Mouse (Mus musculus): Measurements from ENCODE around the gene Pglyrp1. TPM values are rescaled to one million over a fixed set of nuclear protein-coding genes. Genes with fewer than 3 reads are reported as not detected.
A peak's percentile ranks its signal among the peaks of the same experiment; 100 is the strongest.
"Not testable (repeated sequence)": the region's sequence is repeated elsewhere in the genome, so short reads cannot be mapped to it uniquely, and the experiment has no call there.

The Pglyrp1 gene
- 8.9 and 10.0 TPM in 2 replicates for polyA plus RNA-seq (2016; fragmentation: Nextera tagmentation; extraction: Ambion mirVana)

DNA sequence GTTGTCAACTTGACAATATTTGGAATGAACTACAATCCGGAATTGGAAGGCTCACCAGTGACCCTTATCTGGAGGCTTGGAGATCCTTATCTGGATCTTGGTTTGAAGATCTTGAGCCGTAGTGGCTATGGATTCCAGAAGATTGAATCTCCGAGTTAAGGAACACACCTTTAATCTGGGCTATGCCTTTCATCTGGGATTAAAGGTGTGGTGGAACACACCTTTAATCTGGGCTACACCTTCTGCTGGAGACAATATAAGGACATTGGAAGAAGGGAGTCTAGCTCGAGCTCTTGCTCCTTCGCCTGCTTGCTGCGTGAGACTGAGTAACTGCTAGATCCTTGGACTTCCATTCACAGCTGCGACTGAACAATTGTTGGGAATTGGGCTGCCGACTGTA lies at the start of gene Pglyrp1:
Pglyrp1 (plus strand) TSS at position 301 of the 400 bp plus-strand sequence.
- not testable (repeated sequence) for ATAC-seq; H3K4me2 ChIP-seq; H3K36me3 ChIP-seq; H3K9ac ChIP-seq; H3K27ac ChIP-seq; H3K4me1 ChIP-seq; H3K9me3 ChIP-seq (replicated peaks); H3K4me3 ChIP-seq
- WGBS (ENCODE audit: insufficient replicate concordance) = 100% methylated on average over 1 of the region's 8 CpGs
- peaks cover 15% of the 10 kb centered on the region; the same call in 1 of the 2 replicates for H3K27me3 ChIP-seq (replicated peaks)

- no peak for ATAC-seq
- Histone ChIP-seq H3K4me2 (no peak within 1 kb of the TSS), H3K9me3 (replicated peaks) (no peaks in the 10 kb centered on the region), H3K4me1 (no peaks in the 10 kb centered on the region), H3K4me3 (no peak within 1 kb of the TSS), H3K36me3 (no peaks in the 10 kb centered on the region), H3K9ac (no peak within 1 kb of the TSS), H3K27ac (no peak within 1 kb of the TSS), H3K27me3 (replicated peaks) (no peaks in the 10 kb centered on the region)
- 48% methylated on average over 3 of the region's 3 CpGs for WGBS (ENCODE audit: insufficient replicate concordance)
Observed at GRCm38 (mm10) chr7:18821507-18821906, 49.6 kb upstream of the Pglyrp1 start, which contains the start of gene Psg17. TSS of gene Psg17 (minus strand) at chr7:18821607.

- H3K27me3 ChIP-seq (replicated peaks) = no peaks in the 10 kb centered on the region
- 61% methylated on average over 26 of the region's 26 CpGs for WGBS (ENCODE audit: insufficient replicate concordance)
- no peak overlapping the region for H3K4me2 ChIP-seq
- H3K9ac ChIP-seq = no peak overlapping the region
- no peaks in the 10 kb centered on the region for H3K9me3 ChIP-seq (replicated peaks)
- no peak overlapping the region for H3K27ac ChIP-seq
- no peaks in the 10 kb centered on the region for H3K4me1 ChIP-seq
- peak; percentile 51 for ATAC-seq
- H3K36me3 ChIP-seq = no peaks in the 10 kb centered on the region
- H3K4me3 ChIP-seq = no peak overlapping the region
Observed at GRCm38 (mm10) chr7:18827792-18828546, 43.2 kb upstream of the Pglyrp1 start.

DNA sequence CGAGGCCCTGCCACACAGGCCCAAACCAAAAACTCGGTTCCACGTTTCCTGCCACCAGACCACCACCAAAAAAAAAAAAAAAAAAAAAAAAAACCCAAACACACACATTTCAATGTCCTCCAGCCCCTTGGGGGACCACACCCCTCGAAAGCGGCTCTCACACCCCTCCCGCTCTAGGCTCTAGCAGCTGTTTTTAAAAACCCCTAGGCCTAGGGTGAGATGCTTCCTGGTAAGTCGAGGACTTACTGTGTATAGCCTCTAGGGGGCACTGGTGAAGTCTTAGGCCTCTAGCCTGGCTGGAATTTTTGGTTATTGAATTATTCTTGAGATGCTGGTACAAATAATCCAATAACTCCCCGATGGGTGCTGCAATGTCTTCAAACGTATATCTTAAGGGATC lies 42.5 kb upstream of the Pglyrp1 start:
- WGBS (ENCODE audit: insufficient replicate concordance) = 50% methylated on average over 9 of the region's 9 CpGs
- H3K4me2 ChIP-seq = no peak overlapping the region
- H3K9ac ChIP-seq = no peak overlapping the region
- no peak overlapping the region for H3K4me3 ChIP-seq
- H3K27ac ChIP-seq = no peak overlapping the region
- no peaks in the 10 kb centered on the region for H3K4me1 ChIP-seq
- H3K27me3 ChIP-seq (replicated peaks) = no peaks in the 10 kb centered on the region
- H3K36me3 ChIP-seq = no peaks in the 10 kb centered on the region
- no peak for ATAC-seq
- no peaks in the 10 kb centered on the region for H3K9me3 ChIP-seq (replicated peaks)

DNA sequence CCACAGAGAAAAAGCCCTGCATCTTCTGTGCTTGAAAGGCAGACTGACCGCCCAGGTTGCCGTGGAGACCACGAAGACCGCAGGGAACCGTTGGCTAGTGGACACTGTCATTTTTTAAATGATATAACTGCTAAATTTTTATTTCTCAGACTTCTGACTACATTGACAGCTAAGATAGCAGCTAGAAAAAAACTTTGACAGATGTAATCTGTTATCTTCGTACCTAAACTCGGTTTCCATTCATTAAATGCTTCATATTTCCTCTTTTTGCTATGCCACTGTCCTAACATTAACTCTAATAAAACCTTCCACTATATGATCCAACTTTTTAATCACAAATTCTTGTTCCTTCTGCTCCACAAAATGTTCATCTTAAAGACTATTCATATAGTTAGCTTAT lies 41.6 kb upstream of the Pglyrp1 start:
- Histone ChIP-seq H3K9ac (no peak overlapping the region), H3K4me2 (no peak overlapping the region), H3K4me1 (no peaks in the 10 kb centered on the region), H3K36me3 (no peaks in the 10 kb centered on the region), H3K4me3 (no peak overlapping the region), H3K27me3 (replicated peaks) (no peaks in the 10 kb centered on the region), H3K27ac (no peak overlapping the region), H3K9me3 (replicated peaks) (no peaks in the 10 kb centered on the region)
- no peak for ATAC-seq
- 74% methylated on average over 7 of the region's 7 CpGs for WGBS (ENCODE audit: insufficient replicate concordance)

GRCm38 (mm10) chr7:18832298-18832697 lies 38.8 kb upstream of the Pglyrp1 start:
- Histone ChIP-seq H3K27ac (no peak overlapping the region), H3K4me2 (no peak overlapping the region), H3K36me3 (no peaks in the 10 kb centered on the region), H3K9me3 (replicated peaks) (no peaks in the 10 kb centered on the region), H3K4me1 (no peaks in the 10 kb centered on the region), H3K9ac (no peak overlapping the region), H3K27me3 (replicated peaks) (no peaks in the 10 kb centered on the region), H3K4me3 (no peak overlapping the region)
- no peak for ATAC-seq
- 22% methylated on average over 13 of the region's 13 CpGs for WGBS (ENCODE audit: insufficient replicate concordance)

GRCm38 (mm10) chr7:18839865-18840264 lies 31.3 kb upstream of the Pglyrp1 start, which contains the start of gene Mill2:
TSS of gene Mill2 (plus strand) at chr7:18839966.
- H3K9me3 ChIP-seq (replicated peaks) = no peaks in the 10 kb centered on the region
- no peaks in the 10 kb centered on the region for H3K36me3 ChIP-seq
- H3K27me3 ChIP-seq (replicated peaks) = no peaks in the 10 kb centered on the region
- H3K4me1 ChIP-seq = peaks cover 9% of the 10 kb centered on the region; the same call in 1 of the 2 replicates
- peak within 1 kb of the TSS; percentile 63 for H3K4me2 ChIP-seq
- 0 out of 2 replicates have a peak within 1 kb of the TSS, but pooled peaks have one; percentile 48 for H3K9ac ChIP-seq
- peak within 1 kb of the TSS; percentile 46 for H3K4me3 ChIP-seq
- peak within 1 kb of the TSS; percentile 31; the same call in 1 of the 2 replicates for H3K27ac ChIP-seq
- 18% methylated on average over 3 of the region's 3 CpGs for WGBS (ENCODE audit: insufficient replicate concordance)
- no peak for ATAC-seq

GRCm38 (mm10) chr7:18840386-18841173 lies 30.6 kb upstream of the Pglyrp1 start:
- Histone ChIP-seq H3K9ac (0 out of 2 replicates have a peak overlapping the region, but pooled peaks have one; percentile 48), H3K36me3 (no peaks in the 10 kb centered on the region), H3K4me3 (peak overlapping the region; percentile 46), H3K27me3 (replicated peaks) (no peaks in the 10 kb centered on the region), H3K4me1 (peaks cover 9% of the 10 kb centered on the region; the same call in 1 of the 2 replicates), H3K4me2 (peak overlapping the region; percentile 63), H3K27ac (peak overlapping the region; percentile 31; the same call in 1 of the 2 replicates), H3K9me3 (replicated peaks) (no peaks in the 10 kb centered on the region)
- peak; percentile 52; the same call in 1 of the 2 replicates for ATAC-seq
- 6% methylated on average over 14 of the region's 17 CpGs for WGBS (ENCODE audit: insufficient replicate concordance)

DNA sequence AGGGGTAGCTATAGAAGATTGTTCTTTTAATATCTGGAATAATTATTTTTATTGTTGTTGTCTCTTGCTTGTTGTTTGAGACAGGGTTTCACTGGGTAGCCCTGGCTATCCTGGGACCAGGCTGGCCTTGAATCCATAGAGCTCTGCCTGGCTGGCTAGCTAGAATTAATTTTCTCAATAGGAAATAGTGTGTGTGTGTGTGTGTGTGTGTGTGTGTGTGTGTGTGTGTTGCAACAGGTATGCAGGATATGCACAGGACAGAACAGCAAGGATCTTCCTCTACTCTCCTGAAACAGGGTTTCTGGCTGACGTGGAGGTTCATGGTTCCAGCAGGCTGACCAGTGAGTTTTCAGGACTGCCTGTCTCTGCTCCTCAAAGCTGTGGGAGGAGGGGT lies 30.0 kb upstream of the Pglyrp1 start:
- H3K4me3 ChIP-seq = 0 out of 2 replicates have a peak overlapping the region, but pooled peaks have one; percentile 11
- H3K27me3 ChIP-seq (replicated peaks) = no peaks in the 10 kb centered on the region
- H3K27ac ChIP-seq = no peak overlapping the region
- 71% methylated on average over 1 of the region's 1 CpGs for WGBS (ENCODE audit: insufficient replicate concordance)
- peaks cover 9% of the 10 kb centered on the region; the same call in 1 of the 2 replicates for H3K4me1 ChIP-seq
- peak overlapping the region; percentile 50 for H3K4me2 ChIP-seq
- H3K36me3 ChIP-seq = no peaks in the 10 kb centered on the region
- no peaks in the 10 kb centered on the region for H3K9me3 ChIP-seq (replicated peaks)
- no peak overlapping the region for H3K9ac ChIP-seq
- ATAC-seq = no peak; the same call in 1 of the 2 replicates

GRCm38 (mm10) chr7:18844811-18845210 lies 26.3 kb upstream of the Pglyrp1 start:
- Histone ChIP-seq H3K4me3 (no peak overlapping the region), H3K9ac (no peak overlapping the region), H3K4me1 (peaks cover 9% of the 10 kb centered on the region; the same call in 1 of the 2 replicates), H3K36me3 (no peaks in the 10 kb centered on the region), H3K27me3 (replicated peaks) (no peaks in the 10 kb centered on the region), H3K9me3 (replicated peaks) (no peaks in the 10 kb centered on the region), H3K27ac (no peak overlapping the region), H3K4me2 (no peak overlapping the region)
- 20% methylated on average over 5 of the region's 5 CpGs for WGBS (ENCODE audit: insufficient replicate concordance)
- ATAC-seq = no peak

- no peak for ATAC-seq
- Histone ChIP-seq H3K27ac (no peak overlapping the region), H3K4me3 (no peak overlapping the region)
Observed at GRCm38 (mm10) chr7:18848395-18848794, 22.7 kb upstream of the Pglyrp1 start.

More at GRCm38 (mm10) chr7:18848395-18848794, 22.7 kb upstream of the Pglyrp1 start:
- WGBS (ENCODE audit: insufficient replicate concordance) = 69% methylated on average over 1 of the region's 1 CpGs
- Histone ChIP-seq H3K27me3 (replicated peaks) (no peaks in the 10 kb centered on the region), H3K4me1 (no peaks in the 10 kb centered on the region), H3K9ac (no peak overlapping the region), H3K9me3 (replicated peaks) (no peaks in the 10 kb centered on the region), H3K36me3 (no peaks in the 10 kb centered on the region), H3K4me2 (no peak overlapping the region)

Data from liver, embryonic 12.5 days (tissue).